Mouse (Mus musculus): ENCODE results near the gene Kcnmb4. TPM values are rescaled to one million over a fixed set of nuclear protein-coding genes. Genes with fewer than 3 reads are reported as not detected.

Kcnmb4 gene
- polyA plus RNA-seq, 1 experiment, result 1.8 TPM

DNA sequence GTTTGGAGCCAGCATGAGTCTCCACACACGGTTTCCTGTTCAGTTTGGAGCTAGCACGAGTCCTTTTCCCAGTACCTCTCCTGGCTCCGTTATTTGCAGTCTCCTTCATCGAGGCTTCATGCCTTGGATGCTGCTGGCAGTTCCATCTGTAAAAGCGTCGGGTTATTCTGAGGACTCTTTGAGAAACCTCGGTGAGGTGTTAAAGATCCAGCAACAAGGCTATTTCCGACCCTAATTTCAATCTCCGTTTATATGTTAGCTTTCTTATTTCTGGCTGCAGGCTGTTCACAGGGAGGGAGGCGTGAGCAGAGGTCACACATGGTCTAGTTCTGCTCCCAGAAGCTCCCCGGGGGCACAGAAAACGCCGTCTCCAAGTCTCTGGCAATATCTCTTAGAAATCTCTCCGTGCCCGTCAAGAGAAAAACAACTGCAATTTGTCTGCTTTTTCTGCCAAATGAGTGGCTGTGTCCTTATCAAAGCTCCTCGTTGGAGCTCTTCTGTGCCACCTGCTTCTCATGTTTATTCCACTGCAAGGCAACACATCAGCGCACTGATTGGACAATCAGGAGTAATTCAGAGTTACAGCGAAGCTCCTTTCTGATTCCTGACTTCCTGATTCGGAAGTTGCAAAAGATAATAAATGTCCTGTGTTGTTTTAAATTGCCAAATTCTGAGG lies 65.9 kb downstream of the Kcnmb4 start:
- no peak for TF ChIP-seq EP300 (IDR thresholded peaks at IDR 0.05; ENCODE audit: insufficient read depth, low read depth, low read length)
- no peak for TF ChIP-seq CTCF (IDR thresholded peaks at IDR 0.05; ENCODE audit: low read depth, low read length)
- TF ChIP-seq POLR2A (IDR thresholded peaks at IDR 0.05; ENCODE audit: insufficient read depth, low read length), result no peak
- Histone ChIP-seq H3K36me3 (ENCODE audit: control insufficient read depth, insufficient read depth, low read length, poor library complexity, severe bottlenecking) (no peaks in the 10 kb centered on the region), H3K27ac (ENCODE audit: insufficient read depth, low read length) (no peak overlapping the region), H3K4me3 (ENCODE audit: low read depth, low read length) (no peak overlapping the region), H3K9me3 (replicated peaks; ENCODE audit: control insufficient read depth, insufficient read depth, low read length, poor library complexity, severe bottlenecking) (no peaks in the 10 kb centered on the region), H3K9ac (ENCODE audit: low read depth, poor library complexity, severe bottlenecking) (no peak overlapping the region), H3K27me3 (ENCODE audit: control insufficient read depth, insufficient read depth, low read length, poor library complexity, severe bottlenecking) (no peaks in the 10 kb centered on the region), H3K4me1 (ENCODE audit: control insufficient read depth, insufficient read depth, low read length) (peaks cover 2% of the 10 kb centered on the region)

DNA sequence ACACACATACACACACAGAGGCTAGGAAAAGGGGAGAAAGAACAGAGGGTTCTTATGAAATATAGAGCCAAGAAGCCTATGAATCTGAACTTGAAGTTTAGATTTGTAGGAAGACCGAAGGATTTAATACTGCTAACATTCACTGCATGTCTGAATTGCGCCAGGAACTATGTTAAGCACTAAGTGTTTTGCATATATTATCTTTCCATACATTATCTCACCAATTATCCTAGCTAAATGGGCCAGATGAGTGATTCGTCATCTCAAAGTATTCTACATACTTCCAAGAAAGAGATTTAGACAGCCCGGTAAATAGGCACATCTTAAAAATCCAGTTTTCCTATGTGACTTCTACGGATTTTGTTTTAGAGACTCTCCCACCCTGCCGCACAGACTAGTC lies 68.7 kb downstream of the Kcnmb4 start:
- no peaks in the 10 kb centered on the region for H3K9me3 ChIP-seq (replicated peaks; ENCODE audit: control insufficient read depth, insufficient read depth, low read length, poor library complexity, severe bottlenecking)
- H3K4me1 ChIP-seq (ENCODE audit: control insufficient read depth, insufficient read depth, low read length), result peaks cover 2% of the 10 kb centered on the region
- no peak for TF ChIP-seq CTCF (IDR thresholded peaks at IDR 0.05; ENCODE audit: low read depth, low read length)
- no peak for TF ChIP-seq EP300 (IDR thresholded peaks at IDR 0.05; ENCODE audit: insufficient read depth, low read depth, low read length)
- TF ChIP-seq POLR2A (IDR thresholded peaks at IDR 0.05; ENCODE audit: insufficient read depth, low read length), result no peak
- H3K27me3 ChIP-seq (ENCODE audit: control insufficient read depth, insufficient read depth, low read length, poor library complexity, severe bottlenecking), result no peaks in the 10 kb centered on the region
- H3K36me3 ChIP-seq (ENCODE audit: control insufficient read depth, insufficient read depth, low read length, poor library complexity, severe bottlenecking), result no peaks in the 10 kb centered on the region
- no peak overlapping the region for H3K4me3 ChIP-seq (ENCODE audit: low read depth, low read length)
- H3K9ac ChIP-seq (ENCODE audit: low read depth, poor library complexity, severe bottlenecking), result no peak overlapping the region
- no peak overlapping the region for H3K27ac ChIP-seq (ENCODE audit: insufficient read depth, low read length)

- no peak overlapping the region for H3K9ac ChIP-seq (ENCODE audit: low read depth, poor library complexity, severe bottlenecking)
- no peaks in the 10 kb centered on the region for H3K36me3 ChIP-seq (ENCODE audit: control insufficient read depth, insufficient read depth, low read length, poor library complexity, severe bottlenecking)
- no peaks in the 10 kb centered on the region for H3K9me3 ChIP-seq (replicated peaks; ENCODE audit: control insufficient read depth, insufficient read depth, low read length, poor library complexity, severe bottlenecking)
- H3K27me3 ChIP-seq (ENCODE audit: control insufficient read depth, insufficient read depth, low read length, poor library complexity, severe bottlenecking), result no peaks in the 10 kb centered on the region
- no peak for TF ChIP-seq POLR2A (IDR thresholded peaks at IDR 0.05; ENCODE audit: insufficient read depth, low read length)
- TF ChIP-seq EP300 (IDR thresholded peaks at IDR 0.05; ENCODE audit: insufficient read depth, low read depth, low read length), result no peak
- TF ChIP-seq CTCF (IDR thresholded peaks at IDR 0.05; ENCODE audit: low read depth, low read length), result no peak
- H3K4me3 ChIP-seq (ENCODE audit: low read depth, low read length), result no peak overlapping the region
- no peak overlapping the region for H3K27ac ChIP-seq (ENCODE audit: insufficient read depth, low read length)
- peaks cover 2% of the 10 kb centered on the region for H3K4me1 ChIP-seq (ENCODE audit: control insufficient read depth, insufficient read depth, low read length)
Observed at GRCm38 (mm10) chr10:116403679-116404078, 70.0 kb downstream of the Kcnmb4 start.

- Histone ChIP-seq H3K36me3 (ENCODE audit: control insufficient read depth, insufficient read depth, low read length, poor library complexity, severe bottlenecking) (no peaks in the 10 kb centered on the region), H3K27ac (ENCODE audit: insufficient read depth, low read length) (no peak overlapping the region), H3K9me3 (replicated peaks; ENCODE audit: control insufficient read depth, insufficient read depth, low read length, poor library complexity, severe bottlenecking) (no peaks in the 10 kb centered on the region), H3K27me3 (ENCODE audit: control insufficient read depth, insufficient read depth, low read length, poor library complexity, severe bottlenecking) (no peaks in the 10 kb centered on the region), H3K4me1 (ENCODE audit: control insufficient read depth, insufficient read depth, low read length) (peaks cover 2% of the 10 kb centered on the region), H3K9ac (ENCODE audit: low read depth, poor library complexity, severe bottlenecking) (no peak overlapping the region), H3K4me3 (ENCODE audit: low read depth, low read length) (no peak overlapping the region)
- TF ChIP-seq EP300 (IDR thresholded peaks at IDR 0.05; ENCODE audit: insufficient read depth, low read depth, low read length) (no peak), CTCF (IDR thresholded peaks at IDR 0.05; ENCODE audit: low read depth, low read length) (no peak), POLR2A (IDR thresholded peaks at IDR 0.05; ENCODE audit: insufficient read depth, low read length) (no peak)
Observed at GRCm38 (mm10) chr10:116402742-116403425, 70.8 kb downstream of the Kcnmb4 start.

- Histone ChIP-seq H3K4me3 (ENCODE audit: low read depth, low read length) (no peak overlapping the region), H3K9me3 (replicated peaks; ENCODE audit: control insufficient read depth, insufficient read depth, low read length, poor library complexity, severe bottlenecking) (no peaks in the 10 kb centered on the region), H3K27me3 (ENCODE audit: control insufficient read depth, insufficient read depth, low read length, poor library complexity, severe bottlenecking) (no peaks in the 10 kb centered on the region), H3K9ac (ENCODE audit: low read depth, poor library complexity, severe bottlenecking) (no peak overlapping the region), H3K4me1 (ENCODE audit: control insufficient read depth, insufficient read depth, low read length) (no peaks in the 10 kb centered on the region), H3K27ac (ENCODE audit: insufficient read depth, low read length) (no peak overlapping the region), H3K36me3 (ENCODE audit: control insufficient read depth, insufficient read depth, low read length, poor library complexity, severe bottlenecking) (no peaks in the 10 kb centered on the region)
- TF ChIP-seq CTCF (IDR thresholded peaks at IDR 0.05; ENCODE audit: low read depth, low read length) (no peak), POLR2A (IDR thresholded peaks at IDR 0.05; ENCODE audit: insufficient read depth, low read length) (no peak), EP300 (IDR thresholded peaks at IDR 0.05; ENCODE audit: insufficient read depth, low read depth, low read length) (no peak)
Observed at GRCm38 (mm10) chr10:116397973-116398372, 75.7 kb downstream of the Kcnmb4 start.

DNA sequence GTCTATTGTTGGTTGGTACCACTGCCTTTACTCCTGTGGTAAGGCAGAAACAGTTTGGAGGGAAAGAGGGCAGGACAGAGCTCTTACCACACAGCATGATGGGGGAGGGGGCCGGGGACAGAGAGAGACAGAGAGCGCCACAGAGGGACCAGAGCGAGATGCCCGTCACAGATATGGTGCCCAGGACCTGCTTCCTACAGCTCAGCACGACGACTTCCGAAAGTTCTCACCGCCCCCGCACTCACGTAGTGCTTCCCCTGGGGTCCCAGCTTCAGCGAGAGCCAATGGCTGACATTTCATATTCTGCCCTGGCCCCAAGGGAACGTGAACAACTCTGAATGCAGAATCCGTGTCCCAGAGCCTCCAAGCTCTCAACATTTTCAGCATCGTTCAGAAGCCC lies 76.1 kb downstream of the Kcnmb4 start:
- TF ChIP-seq POLR2A (IDR thresholded peaks at IDR 0.05; ENCODE audit: insufficient read depth, low read length) (no peak), EP300 (IDR thresholded peaks at IDR 0.05; ENCODE audit: insufficient read depth, low read depth, low read length) (no peak), CTCF (IDR thresholded peaks at IDR 0.05; ENCODE audit: low read depth, low read length) (no peak)
- Histone ChIP-seq H3K27ac (ENCODE audit: insufficient read depth, low read length) (no peak overlapping the region), H3K4me1 (ENCODE audit: control insufficient read depth, insufficient read depth, low read length) (no peaks in the 10 kb centered on the region), H3K27me3 (ENCODE audit: control insufficient read depth, insufficient read depth, low read length, poor library complexity, severe bottlenecking) (no peaks in the 10 kb centered on the region), H3K4me3 (ENCODE audit: low read depth, low read length) (no peak overlapping the region), H3K36me3 (ENCODE audit: control insufficient read depth, insufficient read depth, low read length, poor library complexity, severe bottlenecking) (no peaks in the 10 kb centered on the region), H3K9ac (ENCODE audit: low read depth, poor library complexity, severe bottlenecking) (no peak overlapping the region), H3K9me3 (replicated peaks; ENCODE audit: control insufficient read depth, insufficient read depth, low read length, poor library complexity, severe bottlenecking) (no peaks in the 10 kb centered on the region)

Measured in ES-Bruce4 (cell line).